Mouse (Mus musculus) hindbrain, embryonic 15.5 days (tissue): Measurements from ENCODE around the gene Ctrb1. TPM values are rescaled to one million over a fixed set of nuclear protein-coding genes. Genes with fewer than 3 reads are reported as not detected.

ENCODE experiments used
- ATAC-seq: fragments of 200-750 bp; cut with Nextera tagmentation; 2 replicates; pipeline ENCODE4 v1.8.0; 2017; ENCODE audit warnings: low read depth, moderate number of reproducible peaks, moderate TSS enrichment; ENCODE audit not compliant: low FRiP score
- H3K27ac ChIP-seq: fragments of 300-500 bp; sonication (generic); replicated peaks from 2 replicates; pipeline ENCODE4 v1.5.1; 2015; ENCODE audit warnings: mild to moderate bottlenecking, inconsistent platforms
- H3K27me3 ChIP-seq: fragments of 300-500 bp; sonication (generic); 2 replicates; pipeline ENCODE4 v1.6.1; 2015; ENCODE audit warnings: control low read depth, inconsistent platforms
- H3K36me3 ChIP-seq: fragments of 300-500 bp; sonication (generic); 2 replicates; pipeline ENCODE4 v1.6.1; 2015; ENCODE audit warnings: control low read depth, inconsistent platforms
- H3K4me1 ChIP-seq: fragments of 300-500 bp; sonication (generic); replicated peaks from 2 replicates; pipeline ENCODE4 v1.6.1; 2015; ENCODE audit warnings: control low read depth, inconsistent platforms
- H3K4me2 ChIP-seq: fragments of 300-500 bp; sonication (generic); 2 replicates; pipeline ENCODE4 v1.6.1; 2015; ENCODE audit warnings: moderate library complexity, mild to moderate bottlenecking, inconsistent platforms
- H3K4me3 ChIP-seq: fragments of 300-500 bp; sonication (generic); 2 replicates; pipeline ENCODE4 v1.5.1; 2015; ENCODE audit warnings: mild to moderate bottlenecking, inconsistent platforms
- H3K9ac ChIP-seq: fragments of 300-500 bp; sonication (generic); 2 replicates; pipeline ENCODE4 v1.6.1; 2015; ENCODE audit warnings: inconsistent platforms
- H3K9me3 ChIP-seq: fragments of 300-500 bp; sonication (generic); 2 replicates; pipeline ENCODE4 v1.6.1; 2016; ENCODE audit warnings: control low read depth, inconsistent platforms
- WGBS: fragments of 180-500 bp; shearing (Covaris S2); methylation state at CpG from one replicate; pipeline ENCODE4 v1.1.7; 2015; 5-methylcytosine and 5-hydroxymethylcytosine counted together
- polyA plus RNA-seq: library from polyadenylated mRNA; unstranded; fragments of >200 nt; fragmentation: Nextera tagmentation; extraction: Ambion mirVana; gene quantifications from 2 replicates; pipeline ENCODE4 v1.2.1, GENCODE M21; 2015

Gene Ctrb1
- polyA plus RNA-seq: 1.00 and 1.9 TPM in 2 replicates

DNA sequence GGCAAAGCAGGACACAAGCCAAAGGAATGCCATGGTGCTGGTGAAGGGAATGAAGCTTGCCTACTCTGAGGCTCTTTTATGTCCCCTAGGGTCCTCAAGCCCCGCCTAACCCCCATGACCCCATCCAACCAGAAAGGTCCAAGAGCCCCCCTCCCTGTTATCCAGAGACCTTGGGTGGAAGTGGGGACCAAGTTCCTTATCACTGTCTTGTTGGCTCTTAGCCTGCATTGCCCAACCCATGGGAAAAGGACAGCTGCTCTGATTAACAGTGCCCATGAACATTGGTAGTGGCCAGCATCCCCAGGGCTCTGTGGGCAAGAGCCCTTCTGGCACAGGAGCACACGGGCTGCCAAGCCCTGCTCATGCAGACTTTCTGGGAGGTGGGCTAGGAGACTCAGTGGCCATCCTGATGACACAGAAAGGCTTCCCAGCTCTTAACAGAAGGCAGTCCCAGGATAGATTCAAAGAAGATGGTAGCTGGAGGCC is at the start of gene Ctrb1:
Gene Ctrb1, minus strand, starts transcription at position 51 of the 486 bp plus-strand sequence.
- Histone ChIP-seq H3K27me3 (no peaks in the 10 kb centered on the region), H3K4me2 (no peak within 1 kb of the TSS), H3K9me3 (no peaks in the 10 kb centered on the region), H3K4me1 (no peaks in the 10 kb centered on the region), H3K4me3 (no peak within 1 kb of the TSS), H3K36me3 (no peaks in the 10 kb centered on the region), H3K27ac (no peak within 1 kb of the TSS), H3K9ac (no peak within 1 kb of the TSS)
- 78% methylated on average over 2 of the region's 2 CpGs for WGBS
- ATAC-seq: no peak

DNA sequence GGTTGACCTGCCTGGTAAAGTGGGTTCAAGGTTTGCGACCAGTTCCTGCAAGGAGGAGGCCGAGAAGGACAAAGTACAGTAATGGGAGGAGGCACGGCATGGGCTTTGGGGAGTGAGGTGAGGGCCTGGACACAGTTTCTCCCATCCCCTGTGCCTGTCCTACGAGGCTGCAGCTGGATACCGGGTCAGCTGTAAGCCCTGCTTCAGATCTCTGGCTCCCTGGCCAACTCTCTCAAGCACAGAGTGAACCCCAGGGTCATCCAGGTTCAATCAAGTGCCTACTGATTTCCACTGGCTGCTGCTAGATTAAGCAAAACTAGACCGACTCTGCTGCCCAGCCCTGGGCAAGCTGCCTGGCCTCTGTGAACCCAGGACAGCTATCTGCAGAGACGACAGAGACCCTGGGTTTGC is 49.5 kb upstream of the Ctrb1 start:
- no peaks in the 10 kb centered on the region for H3K27me3 ChIP-seq
- no peaks in the 10 kb centered on the region for H3K9me3 ChIP-seq
- no peaks in the 10 kb centered on the region for H3K36me3 ChIP-seq
- H3K4me3 ChIP-seq: no peak overlapping the region
- no peak for ATAC-seq
- WGBS: 71% methylated on average over 7 of the region's 7 CpGs
- H3K27ac ChIP-seq: no peak overlapping the region
- peaks cover 88% of the 10 kb centered on the region for H3K4me1 ChIP-seq
- peak overlapping the region; percentile 81 for H3K4me2 ChIP-seq
- H3K9ac ChIP-seq: no peak overlapping the region

DNA sequence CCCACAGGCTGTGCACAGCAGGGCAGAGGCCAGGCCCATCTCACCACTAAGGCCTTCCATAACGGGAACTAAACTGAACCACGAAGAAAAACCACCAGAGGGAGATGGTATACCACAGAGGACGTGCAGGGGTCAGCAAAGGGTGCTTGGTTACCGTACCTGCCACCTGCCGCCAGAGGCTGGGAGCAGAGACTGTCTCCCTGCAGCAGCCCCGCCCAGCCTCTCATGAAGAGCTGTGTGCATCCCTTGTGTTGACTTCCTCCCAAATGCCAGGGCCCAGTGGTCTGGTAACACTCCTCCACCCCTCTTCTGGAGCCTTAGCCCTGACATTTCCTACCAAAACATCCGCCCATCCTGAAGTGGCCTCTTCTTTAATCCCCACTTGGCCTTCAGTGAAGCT is 48.8 kb upstream of the Ctrb1 start:
- Histone ChIP-seq H3K27me3 (no peaks in the 10 kb centered on the region), H3K9me3 (no peaks in the 10 kb centered on the region), H3K36me3 (no peaks in the 10 kb centered on the region), H3K4me1 (peaks cover 88% of the 10 kb centered on the region), H3K4me2 (0 out of 2 replicates have a peak overlapping the region, but pooled peaks have one; percentile 16), H3K4me3 (no peak overlapping the region), H3K9ac (peak overlapping the region; percentile 30; the same call in 1 of the 2 replicates), H3K27ac (peak overlapping the region; percentile 51; the same call in 1 of the 2 replicates)
- ATAC-seq: no peak
- 44% methylated on average over 7 of the region's 7 CpGs for WGBS

DNA sequence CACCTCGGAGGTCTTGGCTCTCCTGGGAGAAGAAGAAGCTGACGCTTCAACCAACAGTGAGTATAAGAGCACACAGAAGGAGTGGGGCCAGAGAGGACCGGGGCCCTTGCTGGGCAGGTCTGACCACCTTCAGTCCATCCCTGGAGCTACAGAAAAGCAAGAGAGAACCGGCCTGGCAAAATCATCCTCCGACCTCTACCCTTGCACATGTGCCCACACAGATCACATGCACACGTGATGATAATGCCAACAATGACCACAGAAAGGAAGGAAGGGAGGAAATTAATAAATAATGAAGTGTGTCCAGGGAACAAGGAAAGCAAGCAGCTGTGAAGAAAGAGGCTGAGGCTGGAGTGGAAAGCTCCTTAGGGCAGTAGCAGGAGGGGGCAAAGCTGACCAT is 48.1 kb upstream of the Ctrb1 start:
- Histone ChIP-seq H3K27me3 (no peaks in the 10 kb centered on the region), H3K36me3 (no peaks in the 10 kb centered on the region), H3K4me1 (peaks cover 88% of the 10 kb centered on the region), H3K9ac (no peak overlapping the region), H3K9me3 (no peaks in the 10 kb centered on the region), H3K27ac (no peak overlapping the region), H3K4me3 (no peak overlapping the region), H3K4me2 (peak overlapping the region; percentile 15; the same call in 1 of the 2 replicates)
- ATAC-seq: no peak
- WGBS: 55% methylated on average over 6 of the region's 6 CpGs

DNA sequence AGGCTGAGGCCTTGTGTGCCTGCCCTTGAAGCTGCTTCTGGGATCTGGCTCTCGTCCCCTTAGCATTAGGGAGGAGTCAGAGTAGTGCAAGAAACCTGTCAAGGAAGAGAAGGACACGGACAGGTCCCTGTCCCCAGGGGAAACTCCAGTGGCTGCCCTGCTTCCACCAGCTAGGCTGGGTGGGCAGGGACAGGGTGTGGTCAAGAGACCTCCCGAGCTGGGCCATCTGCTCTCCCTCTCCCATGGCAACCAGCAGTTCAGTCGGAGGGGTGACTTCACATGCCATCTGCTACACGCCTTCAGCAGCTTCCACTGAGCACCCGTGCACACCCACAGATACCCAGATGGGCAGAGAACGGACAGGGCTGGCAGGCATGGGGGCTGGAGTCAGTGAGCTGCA is 45.5 kb upstream of the Ctrb1 start:
- Histone ChIP-seq H3K9ac (no peak overlapping the region), H3K27ac (0 out of 2 replicates have a peak overlapping the region, but pooled peaks have one; percentile 47), H3K27me3 (no peaks in the 10 kb centered on the region), H3K9me3 (no peaks in the 10 kb centered on the region), H3K36me3 (no peaks in the 10 kb centered on the region), H3K4me2 (0 out of 2 replicates have a peak overlapping the region, but pooled peaks have one; percentile 10), H3K4me1 (peaks cover 88% of the 10 kb centered on the region), H3K4me3 (no peak overlapping the region)
- WGBS: 10% methylated on average over 7 of the region's 7 CpGs
- no peak for ATAC-seq

DNA sequence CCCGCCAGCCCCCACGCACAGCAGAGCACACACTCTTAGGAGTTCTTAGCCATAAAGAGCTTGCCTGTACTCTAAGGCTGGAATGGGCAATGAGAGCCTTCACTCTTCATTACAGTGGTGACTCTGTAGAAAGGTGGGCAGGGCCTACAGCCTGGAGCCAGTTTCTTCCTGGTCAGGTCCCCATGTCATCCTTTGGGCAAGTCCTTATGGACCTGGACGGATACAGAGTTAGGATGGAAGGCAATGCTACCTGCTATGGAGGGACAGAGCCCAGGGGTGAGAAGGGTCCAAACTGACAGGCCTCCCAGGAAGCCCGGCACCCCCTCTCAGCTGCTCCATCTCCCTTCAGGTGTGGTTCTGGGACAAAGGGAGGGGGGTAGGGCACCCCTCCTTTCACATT is 45.0 kb upstream of the Ctrb1 start:
- Histone ChIP-seq H3K36me3 (no peaks in the 10 kb centered on the region), H3K27me3 (no peaks in the 10 kb centered on the region), H3K9me3 (no peaks in the 10 kb centered on the region), H3K4me2 (no peak overlapping the region), H3K4me3 (no peak overlapping the region), H3K4me1 (peaks cover 88% of the 10 kb centered on the region), H3K27ac (0 out of 2 replicates have a peak overlapping the region, but pooled peaks have one; percentile 47), H3K9ac (no peak overlapping the region; the same call in 1 of the 2 replicates)
- WGBS: 71% methylated on average over 4 of the region's 4 CpGs
- no peak for ATAC-seq

DNA sequence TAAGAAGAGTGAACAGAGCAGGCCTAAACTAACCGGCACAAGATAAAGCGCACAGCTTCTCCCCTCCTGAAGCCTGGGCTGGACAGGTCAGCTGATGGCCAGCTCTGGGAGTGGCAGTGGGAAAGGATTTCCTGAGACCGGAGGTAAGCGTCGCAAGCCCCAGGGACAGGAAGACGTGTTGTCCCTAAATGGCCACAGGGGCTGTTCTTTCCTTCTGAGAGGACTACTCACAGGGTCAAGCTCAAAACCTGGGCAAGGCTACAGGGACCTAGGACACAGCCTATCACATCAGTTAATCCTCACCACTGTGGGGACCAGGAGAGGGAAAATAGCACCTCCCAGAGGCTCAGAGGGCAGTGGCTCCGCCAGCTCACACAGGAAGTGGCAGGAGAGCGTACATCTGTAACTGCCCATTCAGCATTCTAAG is 44.5 kb upstream of the Ctrb1 start:
- Histone ChIP-seq H3K4me3 (no peak overlapping the region), H3K36me3 (no peaks in the 10 kb centered on the region), H3K27me3 (no peaks in the 10 kb centered on the region), H3K9me3 (no peaks in the 10 kb centered on the region), H3K4me2 (no peak overlapping the region), H3K4me1 (peaks cover 88% of the 10 kb centered on the region), H3K27ac (0 out of 2 replicates have a peak overlapping the region, but pooled peaks have one; percentile 32), H3K9ac (no peak overlapping the region)
- 62% methylated on average over 8 of the region's 8 CpGs for WGBS
- no peak for ATAC-seq

DNA sequence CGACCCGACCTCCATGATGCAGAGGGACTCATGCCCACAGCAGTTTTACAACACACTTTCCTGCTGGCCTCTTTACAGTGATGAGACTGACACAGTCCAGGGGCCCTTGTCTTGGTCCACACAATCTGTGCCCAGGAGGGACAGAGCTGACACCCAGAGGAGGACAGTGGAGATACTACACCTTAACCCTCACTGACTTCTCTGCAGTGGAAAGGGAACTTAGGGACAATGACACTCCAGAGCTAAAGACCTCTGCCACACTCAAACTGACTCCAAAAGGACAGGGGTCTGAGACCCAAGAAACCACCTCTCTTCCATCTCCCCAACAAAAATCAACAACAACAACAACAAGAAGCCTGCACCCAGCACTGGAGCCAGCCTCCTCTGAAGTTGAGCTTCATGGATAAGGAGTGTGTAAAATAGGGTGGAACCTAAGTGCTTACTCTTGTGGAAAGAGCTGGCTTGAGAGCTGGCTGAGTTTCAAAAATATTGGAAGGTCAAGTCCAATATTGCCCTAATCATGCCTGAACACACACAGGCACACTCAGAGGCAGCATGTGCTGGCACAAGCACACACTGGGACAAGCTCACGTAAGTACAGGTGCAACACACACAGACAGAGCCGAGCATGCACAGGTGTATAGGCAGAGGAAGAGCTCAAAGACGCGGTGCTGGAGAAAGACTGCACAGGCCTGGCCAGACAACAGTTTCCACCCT is 43.6 kb upstream of the Ctrb1 start:
- Histone ChIP-seq H3K4me1 (peaks cover 88% of the 10 kb centered on the region), H3K9ac (no peak overlapping the region), H3K27ac (0 out of 2 replicates have a peak overlapping the region, but pooled peaks have one; percentile 32), H3K27me3 (no peaks in the 10 kb centered on the region), H3K9me3 (no peaks in the 10 kb centered on the region), H3K4me3 (no peak overlapping the region), H3K4me2 (no peak overlapping the region), H3K36me3 (no peaks in the 10 kb centered on the region)
- no peak for ATAC-seq
- WGBS: 58% methylated on average over 6 of the region's 6 CpGs

DNA sequence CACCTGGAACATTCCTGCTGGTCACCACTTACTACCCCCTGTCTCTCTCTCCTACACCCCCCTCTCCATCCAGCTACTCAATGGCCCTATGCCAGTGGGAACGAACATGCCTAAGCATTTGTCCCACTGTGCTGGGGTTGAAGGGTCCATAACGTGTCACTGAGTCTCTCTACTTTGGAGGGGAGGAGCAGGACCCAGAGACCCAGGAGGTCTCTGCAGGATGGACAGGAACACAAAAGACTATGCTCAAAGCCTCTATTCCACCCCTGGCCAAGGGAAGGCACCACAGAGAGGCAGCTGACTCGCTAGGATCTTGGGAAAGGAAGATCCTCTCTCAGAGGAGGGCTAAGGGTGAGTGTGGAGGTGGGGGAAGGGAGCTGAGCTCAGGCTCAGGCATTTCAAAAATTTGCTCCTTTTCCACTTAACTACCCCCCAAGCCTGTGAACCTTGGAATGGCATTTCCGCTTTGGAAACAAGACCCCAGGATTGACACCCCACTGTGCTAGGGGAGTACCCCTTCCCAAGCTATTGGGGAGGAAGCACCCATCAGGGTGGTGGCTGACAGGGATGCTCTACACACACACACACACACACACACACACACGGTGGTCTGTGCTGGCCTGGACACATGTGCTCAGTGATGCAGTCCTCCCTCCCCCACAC is 42.9 kb upstream of the Ctrb1 start:
- Histone ChIP-seq H3K4me3 (no peak overlapping the region), H3K4me2 (no peak overlapping the region), H3K27ac (0 out of 2 replicates have a peak overlapping the region, but pooled peaks have one; percentile 28), H3K4me1 (peaks cover 88% of the 10 kb centered on the region), H3K9ac (no peak overlapping the region), H3K9me3 (no peaks in the 10 kb centered on the region), H3K27me3 (no peaks in the 10 kb centered on the region), H3K36me3 (no peaks in the 10 kb centered on the region)
- WGBS: 11% methylated on average over 5 of the region's 5 CpGs
- no peak for ATAC-seq

DNA sequence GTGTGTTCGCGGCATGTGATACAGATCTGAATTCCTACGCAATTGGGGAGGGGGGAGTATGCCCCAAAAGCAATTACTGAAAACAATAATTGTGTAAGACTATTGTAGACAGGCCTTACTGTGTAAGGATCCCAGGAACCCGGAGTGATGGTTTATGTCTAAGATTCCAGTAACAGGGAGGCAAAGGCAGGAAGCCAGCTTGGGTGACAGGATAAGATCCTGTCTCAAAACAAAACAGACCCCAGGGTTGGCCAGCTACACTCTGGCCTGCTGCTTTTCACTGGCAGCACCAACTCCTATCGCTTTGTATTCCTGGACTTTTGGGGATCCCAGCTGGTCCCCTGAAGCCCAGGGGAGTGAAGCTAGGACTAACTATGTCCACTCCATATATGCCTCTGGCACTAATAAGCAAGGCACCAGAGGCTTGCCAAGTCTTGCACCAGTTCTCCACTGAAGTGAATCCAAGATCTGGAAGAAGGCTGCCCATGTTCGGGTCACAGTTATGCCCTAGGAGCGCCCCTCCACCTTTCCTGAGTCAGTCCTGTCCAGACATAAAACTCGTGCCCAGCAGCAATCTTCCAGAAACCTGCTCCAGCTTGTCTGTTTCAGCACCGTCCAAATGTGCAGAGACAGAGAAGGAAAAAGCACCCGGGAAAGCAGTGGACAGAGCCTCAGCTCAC is 41.7 kb upstream of the Ctrb1 start:
- H3K4me3 ChIP-seq: peak overlapping the region; percentile 52
- 0 out of 2 replicates have a peak, but pooled peaks have one; percentile 4 for ATAC-seq
- H3K27me3 ChIP-seq: no peaks in the 10 kb centered on the region
- H3K9me3 ChIP-seq: no peaks in the 10 kb centered on the region
- H3K27ac ChIP-seq: peak overlapping the region; percentile 81
- H3K4me2 ChIP-seq: peak overlapping the region; percentile 72
- H3K9ac ChIP-seq: peak overlapping the region; percentile 60
- H3K4me1 ChIP-seq: peaks cover 88% of the 10 kb centered on the region
- 25% methylated on average over 10 of the region's 10 CpGs for WGBS
- no peaks in the 10 kb centered on the region for H3K36me3 ChIP-seq

DNA sequence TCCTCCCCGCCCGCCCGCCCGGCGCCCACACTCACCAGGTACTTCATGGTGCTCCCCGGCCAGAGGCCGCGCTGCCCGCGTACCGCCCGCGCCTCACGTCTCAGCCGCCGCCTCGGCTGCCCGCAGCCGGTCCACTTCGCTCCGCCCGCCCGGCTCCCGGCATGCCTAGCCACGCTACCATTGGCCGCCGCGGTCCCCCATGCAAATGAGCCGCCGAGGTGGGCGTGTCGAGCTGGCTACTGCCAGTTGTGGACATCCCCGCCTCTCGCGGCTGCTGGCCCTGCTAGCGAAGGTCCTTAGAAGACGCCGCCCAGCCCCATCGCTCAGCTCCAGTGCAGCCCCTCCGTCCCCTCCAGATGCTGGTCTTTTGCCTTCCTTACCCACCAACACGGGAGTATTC is 41.2 kb upstream of the Ctrb1 start:
- Histone ChIP-seq H3K36me3 (no peaks in the 10 kb centered on the region), H3K9me3 (no peaks in the 10 kb centered on the region), H3K27me3 (no peaks in the 10 kb centered on the region), H3K4me3 (peak overlapping the region; percentile 52), H3K27ac (peak overlapping the region; percentile 81), H3K4me1 (peaks cover 86% of the 10 kb centered on the region), H3K4me2 (peak overlapping the region; percentile 72), H3K9ac (peak overlapping the region; percentile 60)
- ATAC-seq: peak; percentile 95
- under 1% methylated on average over 29 of the region's 41 CpGs for WGBS
